Mouse (Mus musculus) liver, embryonic 15.5 days (tissue): Measurements from ENCODE around the gene 1700122O11Rik. TPM values are rescaled to one million over a fixed set of nuclear protein-coding genes. Genes with fewer than 3 reads are reported as not detected.

ENCODE experiments used
- ATAC-seq: fragments of 200-750 bp; cut with Nextera tagmentation; 2 replicates; pipeline ENCODE4 v1.8.0; 2017; ENCODE audit warnings: moderate number of reproducible peaks, mild to moderate bottlenecking, moderate library complexity; ENCODE audit not compliant: insufficient read depth
- H3K27ac ChIP-seq: fragments of 300-500 bp; sonication (generic); replicated peaks from 2 replicates; pipeline ENCODE4 v1.5.1; 2015; ENCODE audit warnings: mild to moderate bottlenecking, inconsistent platforms
- H3K27me3 ChIP-seq: fragments of 300-500 bp; sonication (generic); 2 replicates; pipeline ENCODE4 v1.6.1; 2015; ENCODE audit warnings: mild to moderate bottlenecking, inconsistent platforms
- H3K36me3 ChIP-seq: fragments of 300-500 bp; sonication (generic); replicated peaks from 2 replicates; pipeline ENCODE4 v1.6.1; 2015; ENCODE audit warnings: moderate library complexity, mild to moderate bottlenecking, inconsistent platforms
- H3K4me1 ChIP-seq: fragments of 300-500 bp; sonication (generic); replicated peaks from 2 replicates; pipeline ENCODE4 v1.6.1; 2015; ENCODE audit warnings: inconsistent platforms
- H3K4me2 ChIP-seq: fragments of 300-500 bp; sonication (generic); 2 replicates; pipeline ENCODE4 v1.6.1; 2015; ENCODE audit warnings: moderate library complexity, mild to moderate bottlenecking, inconsistent platforms
- H3K4me3 ChIP-seq: fragments of 300-500 bp; sonication (generic); replicated peaks from 2 replicates; pipeline ENCODE4 v1.5.1; 2015; ENCODE audit warnings: mild to moderate bottlenecking, inconsistent platforms
- H3K9ac ChIP-seq: fragments of 300-500 bp; sonication (generic); 2 replicates; pipeline ENCODE4 v1.6.1; 2015; ENCODE audit warnings: moderate library complexity, mild to moderate bottlenecking, inconsistent platforms
- H3K9me3 ChIP-seq: fragments of 300-500 bp; sonication (generic); replicated peaks from 2 replicates; pipeline ENCODE4 v1.6.1; 2016; ENCODE audit warnings: inconsistent platforms
- WGBS: fragments of 180-500 bp; shearing (Covaris S2); methylation state at CpG from one replicate; pipeline ENCODE4 v1.1.7; 2015; ENCODE audit warnings: mixed read lengths; ENCODE audit not compliant: insufficient replicate concordance; 5-methylcytosine and 5-hydroxymethylcytosine counted together
- polyA plus RNA-seq: library from polyadenylated mRNA; unstranded; fragments of >200 nt; fragmentation: Nextera tagmentation; extraction: Ambion mirVana; gene quantifications from 2 replicates; pipeline ENCODE4 v1.2.1, GENCODE M21; 2015

1700122O11Rik gene
- polyA plus RNA-seq, 1 experiment from 2014 or later = not detected

GRCm38 (mm10) chr17:48027019-48027418 lies 11.1 kb downstream of the 1700122O11Rik start:
- no peak overlapping the region for H3K27ac ChIP-seq
- no peaks in the 10 kb centered on the region for H3K9me3 ChIP-seq
- H3K9ac ChIP-seq = no peak overlapping the region
- H3K36me3 ChIP-seq = no peaks in the 10 kb centered on the region
- H3K27me3 ChIP-seq = peaks cover 31% of the 10 kb centered on the region
- peaks cover 16% of the 10 kb centered on the region for H3K4me1 ChIP-seq
- H3K4me3 ChIP-seq = no peak overlapping the region
- no peak for ATAC-seq
- 72% methylated on average over 5 of the region's 5 CpGs for WGBS
- no peak overlapping the region for H3K4me2 ChIP-seq

DNA sequence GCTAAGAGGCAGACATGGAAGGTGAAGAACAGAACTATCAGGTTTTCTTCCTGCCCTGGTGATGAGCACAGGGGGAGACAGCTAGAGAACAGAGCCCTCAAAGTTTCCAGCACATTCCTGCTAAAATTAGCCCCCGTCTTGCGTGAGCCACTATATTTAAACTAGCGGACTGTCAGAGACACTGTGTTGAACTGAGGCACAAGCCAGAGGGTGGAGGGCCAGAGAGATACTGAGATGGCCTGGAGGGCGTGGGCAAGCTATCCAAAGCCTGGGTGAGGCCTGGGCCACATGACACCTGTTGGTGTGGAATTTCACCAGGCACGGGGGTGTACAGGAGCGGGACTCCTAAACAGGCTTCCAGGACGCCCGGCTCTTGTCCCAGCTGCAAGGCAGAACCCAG lies 14.0 kb downstream of the 1700122O11Rik start:
- Histone ChIP-seq H3K36me3 (no peaks in the 10 kb centered on the region), H3K27ac (no peak overlapping the region), H3K4me1 (0 out of 2 replicates have a peak, but pooled peaks cover 5% of the 10 kb centered on the region), H3K4me3 (no peak overlapping the region), H3K27me3 (peaks cover 13% of the 10 kb centered on the region; the same call in 1 of the 2 replicates), H3K9ac (no peak overlapping the region), H3K4me2 (no peak overlapping the region), H3K9me3 (no peaks in the 10 kb centered on the region)
- no peak for ATAC-seq
- 77% methylated on average over 8 of the region's 8 CpGs for WGBS

DNA sequence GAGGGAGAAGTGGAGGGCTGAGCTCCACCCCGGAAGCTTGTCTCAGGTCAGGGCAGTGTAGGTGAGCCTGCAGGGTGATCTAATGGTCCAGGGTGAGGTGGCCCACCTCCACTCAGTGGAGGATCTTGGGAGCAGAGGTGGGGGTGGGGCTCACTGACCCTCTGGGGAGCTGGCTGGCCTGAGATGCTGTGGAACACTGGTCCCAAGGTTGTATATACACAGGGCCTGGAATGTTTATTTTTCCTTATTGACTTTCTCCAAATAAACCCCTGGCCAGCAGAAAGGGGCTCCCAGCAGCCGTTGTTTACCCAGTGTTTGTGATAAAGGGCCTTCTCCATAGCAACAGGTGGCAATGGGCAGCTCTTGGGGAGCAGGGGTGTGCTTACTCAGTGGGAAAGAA lies 18.5 kb downstream of the 1700122O11Rik start:
- H3K27me3 ChIP-seq = peaks cover 12% of the 10 kb centered on the region; the same call in 1 of the 2 replicates
- ATAC-seq = peak; percentile 87
- 0 out of 2 replicates have a peak, but pooled peaks cover 9% of the 10 kb centered on the region for H3K4me1 ChIP-seq
- H3K36me3 ChIP-seq = no peaks in the 10 kb centered on the region
- H3K9me3 ChIP-seq = no peaks in the 10 kb centered on the region
- no peak overlapping the region for H3K4me2 ChIP-seq
- 27% methylated on average over 2 of the region's 2 CpGs for WGBS
- 0 out of 2 replicates have a peak overlapping the region, but pooled peaks have one; percentile 53 for H3K27ac ChIP-seq
- H3K4me3 ChIP-seq = no peak overlapping the region
- no peak overlapping the region for H3K9ac ChIP-seq

GRCm38 (mm10) chr17:48016566-48016965 lies 21.5 kb downstream of the 1700122O11Rik start:
- WGBS = 54% methylated on average over 5 of the region's 5 CpGs
- no peak overlapping the region for H3K9ac ChIP-seq

DNA sequence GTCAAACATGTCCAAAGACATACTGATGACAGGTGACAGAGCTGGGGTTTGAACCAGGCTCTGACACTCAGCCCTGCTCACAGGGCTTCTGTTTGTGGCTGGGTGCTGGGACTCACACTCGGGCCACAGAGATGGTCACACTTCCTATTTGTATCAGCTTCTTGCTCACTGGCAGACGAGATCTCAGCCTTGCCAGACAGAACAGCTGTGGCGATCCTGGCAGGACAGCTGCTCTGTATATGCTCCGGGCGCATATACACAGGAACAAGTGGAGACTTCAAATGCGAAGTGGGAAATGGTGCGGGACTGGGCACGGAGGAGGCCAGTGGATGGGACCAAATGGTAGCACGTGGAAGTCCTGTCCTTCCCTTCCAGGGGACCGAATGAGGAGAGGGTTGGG lies 25.5 kb downstream of the 1700122O11Rik start:
- Histone ChIP-seq H3K4me1 (peaks cover 9% of the 10 kb centered on the region), H3K36me3 (no peaks in the 10 kb centered on the region), H3K27ac (no peak overlapping the region), H3K9me3 (no peaks in the 10 kb centered on the region), H3K27me3 (no peaks in the 10 kb centered on the region), H3K4me2 (no peak overlapping the region), H3K9ac (no peak overlapping the region), H3K4me3 (no peak overlapping the region)
- WGBS = 56% methylated on average over 10 of the region's 10 CpGs
- ATAC-seq = no peak

More at GRCm38 (mm10) chr17:48016566-48016965, 21.5 kb downstream of the 1700122O11Rik start:
- ATAC-seq = no peak
- H3K4me3 ChIP-seq = no peak overlapping the region
- H3K27ac ChIP-seq = no peak overlapping the region
- no peak overlapping the region for H3K4me2 ChIP-seq
- no peaks in the 10 kb centered on the region for H3K9me3 ChIP-seq
- no peaks in the 10 kb centered on the region for H3K36me3 ChIP-seq
- H3K27me3 ChIP-seq = peaks cover 10% of the 10 kb centered on the region; the same call in 1 of the 2 replicates
- H3K4me1 ChIP-seq = 0 out of 2 replicates have a peak, but pooled peaks cover 5% of the 10 kb centered on the region

DNA sequence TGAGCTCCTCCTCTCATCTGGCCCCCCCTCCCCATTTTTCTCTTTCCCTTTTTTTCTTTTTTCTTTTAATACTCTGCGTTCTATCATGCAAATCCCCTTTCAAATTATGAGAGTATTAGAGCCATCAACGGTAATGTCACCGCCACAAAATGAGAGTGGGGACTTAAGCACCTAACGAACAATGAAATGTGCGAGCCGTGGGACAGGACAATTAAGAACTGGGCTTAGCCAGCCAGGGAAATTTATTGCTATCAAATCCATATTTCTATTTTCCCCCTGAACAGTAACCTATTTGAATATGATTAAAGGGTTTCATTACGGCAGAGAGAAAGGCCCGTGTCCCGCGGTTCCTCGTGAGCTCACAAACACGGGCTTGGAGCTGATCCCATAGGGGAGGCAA lies 27.0 kb downstream of the 1700122O11Rik start:
- WGBS = 84% methylated on average over 12 of the region's 12 CpGs
- Histone ChIP-seq H3K9me3 (no peaks in the 10 kb centered on the region), H3K27ac (no peak overlapping the region), H3K4me2 (no peak overlapping the region), H3K9ac (no peak overlapping the region), H3K4me1 (peaks cover 16% of the 10 kb centered on the region), H3K36me3 (no peaks in the 10 kb centered on the region), H3K27me3 (no peaks in the 10 kb centered on the region), H3K4me3 (no peak overlapping the region)
- no peak for ATAC-seq

DNA sequence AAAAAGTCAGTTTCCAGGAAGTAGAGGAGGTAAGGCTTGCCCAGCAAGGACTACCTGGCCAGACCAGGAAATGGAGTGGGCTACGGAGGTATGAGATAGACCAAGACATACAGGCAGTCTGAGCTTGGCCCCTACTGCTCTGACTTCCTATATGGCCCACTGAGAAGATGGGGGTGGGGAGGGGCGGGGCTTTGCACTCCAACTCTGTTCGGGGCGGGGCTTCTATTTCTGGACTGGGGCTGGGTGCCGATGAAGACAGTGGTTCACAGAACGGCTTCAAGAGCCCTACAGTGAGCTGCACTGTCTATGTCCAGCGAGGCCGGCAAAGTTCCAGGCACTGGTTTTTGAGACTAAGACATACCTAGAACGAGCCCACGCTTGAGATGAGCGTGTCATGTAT lies 27.8 kb downstream of the 1700122O11Rik start:
- peaks cover 22% of the 10 kb centered on the region for H3K4me1 ChIP-seq
- no peak overlapping the region for H3K4me2 ChIP-seq
- H3K36me3 ChIP-seq = no peaks in the 10 kb centered on the region
- H3K4me3 ChIP-seq = no peak overlapping the region
- no peak for ATAC-seq
- no peak overlapping the region for H3K27ac ChIP-seq
- WGBS = 42% methylated on average over 11 of the region's 11 CpGs
- H3K9me3 ChIP-seq = no peaks in the 10 kb centered on the region
- H3K9ac ChIP-seq = no peak overlapping the region
- H3K27me3 ChIP-seq = no peaks in the 10 kb centered on the region

- no peaks in the 10 kb centered on the region for H3K27me3 ChIP-seq
- H3K4me2 ChIP-seq = no peak overlapping the region
- H3K27ac ChIP-seq = peak overlapping the region; percentile 45
- H3K9me3 ChIP-seq = no peaks in the 10 kb centered on the region
- H3K4me1 ChIP-seq = peaks cover 57% of the 10 kb centered on the region
- 39% methylated on average over 4 of the region's 4 CpGs for WGBS
- H3K9ac ChIP-seq = no peak overlapping the region
- ATAC-seq = no peak
- H3K36me3 ChIP-seq = no peaks in the 10 kb centered on the region
- no peak overlapping the region for H3K4me3 ChIP-seq
These were observed 32.3 kb downstream of the 1700122O11Rik start for GRCm38 (mm10) chr17:48005816-48006215.

DNA sequence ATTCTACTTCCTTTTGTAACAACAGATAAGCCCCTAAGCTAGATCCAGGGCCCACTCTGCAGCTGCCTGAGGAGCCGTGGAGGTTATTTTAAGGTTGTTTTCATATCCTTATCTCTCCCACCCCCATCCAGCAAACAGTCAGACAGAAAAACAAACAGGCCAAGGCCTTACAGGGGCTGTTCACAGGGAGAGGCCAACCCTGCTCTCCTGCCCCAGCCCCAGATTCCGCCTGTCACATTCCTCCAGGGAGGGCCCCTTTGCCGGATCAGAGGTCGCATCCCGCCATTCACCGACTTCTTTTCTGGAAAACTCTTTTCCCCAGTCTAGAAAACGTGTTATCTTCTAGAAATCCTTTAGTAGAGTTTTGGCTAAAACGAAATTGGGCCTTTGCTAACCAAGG lies 33.0 kb downstream of the 1700122O11Rik start:
- peak; percentile 49; the same call in 1 of the 2 replicates for ATAC-seq
- Histone ChIP-seq H3K27ac (peak overlapping the region; percentile 53), H3K9ac (no peak overlapping the region), H3K4me3 (no peak overlapping the region), H3K9me3 (no peaks in the 10 kb centered on the region), H3K4me2 (no peak overlapping the region), H3K4me1 (peaks cover 57% of the 10 kb centered on the region), H3K27me3 (no peaks in the 10 kb centered on the region), H3K36me3 (no peaks in the 10 kb centered on the region)
- WGBS = 29% methylated on average over 8 of the region's 8 CpGs

- Histone ChIP-seq H3K9me3 (no peaks in the 10 kb centered on the region), H3K4me1 (peaks cover 61% of the 10 kb centered on the region), H3K27me3 (no peaks in the 10 kb centered on the region), H3K4me2 (no peak overlapping the region), H3K4me3 (no peak overlapping the region), H3K27ac (peak overlapping the region; percentile 53), H3K36me3 (no peaks in the 10 kb centered on the region), H3K9ac (no peak overlapping the region; the same call in 1 of the 2 replicates)
- WGBS = 42% methylated on average over 9 of the region's 9 CpGs
- no peak for ATAC-seq
These were observed 33.5 kb downstream of the 1700122O11Rik start for GRCm38 (mm10) chr17:48004619-48005018.

- peak overlapping the region; percentile 73 for H3K4me2 ChIP-seq
- no peaks in the 10 kb centered on the region for H3K27me3 ChIP-seq
- WGBS = 64% methylated on average over 4 of the region's 4 CpGs
- H3K4me1 ChIP-seq = peaks cover 66% of the 10 kb centered on the region
- H3K9me3 ChIP-seq = no peaks in the 10 kb centered on the region
- H3K4me3 ChIP-seq = no peak overlapping the region
- no peak for ATAC-seq
- peak overlapping the region; percentile 48 for H3K9ac ChIP-seq
- no peaks in the 10 kb centered on the region for H3K36me3 ChIP-seq
- peak overlapping the region; percentile 79 for H3K27ac ChIP-seq
These were observed 35.6 kb downstream of the 1700122O11Rik start for GRCm38 (mm10) chr17:48002486-48002885.
